Mouse (Mus musculus) spleen, adult 2 months (tissue): ENCODE measurements around the gene Gm6793.

Experiments
- CTCF ChIP-seq: fragments of 200-500 bp; IDR thresholded peaks from 2 replicates; pipeline ENCODE4 v1.5.1; 2011; ENCODE audit warnings: mild to moderate bottlenecking, inconsistent platforms; ENCODE audit not compliant: insufficient read depth, insufficient read length, insufficient replicate concordance; ENCODE audit errors: extremely low read depth
- POLR2A ChIP-seq: fragments of 200-500 bp; IDR thresholded peaks from 2 replicates; pipeline ENCODE4 v1.6.1; 2011; ENCODE audit warnings: low read depth, low read length, inconsistent platforms

- TF ChIP-seq CTCF (no peak), POLR2A (no peak)
Measured at GRCm38 (mm10) chr8:112005601-112006000, 9.2 kb downstream of the Gm6793 start.
